Mouse (Mus musculus) left cerebral cortex, postnatal 4 days (tissue): Measurements from ENCODE around the gene Abi2. TPM values are rescaled to one million over a fixed set of nuclear protein-coding genes. Genes with fewer than 3 reads are reported as not detected.

Experiments
- DNase-seq: peaks from one replicate; pipeline ENCODE4 v3.0.0-alpha.2; 2022
- intact Hi-C: fragments of 180-260 bp; cut with DNase I; formaldehyde crosslinking; loops from one replicate; pipeline ENCODE4 v1.15.1; 2025
- total RNA-seq, 2 experiments: library from RNA; stranded (reverse); gene quantifications; 2 replicates each; pipeline ENCODE4 v1.2.3; 2021

Gene Abi2
- total RNA-seq, 2 experiments from 2014 or later: 472 to 486 TPM

DNA sequence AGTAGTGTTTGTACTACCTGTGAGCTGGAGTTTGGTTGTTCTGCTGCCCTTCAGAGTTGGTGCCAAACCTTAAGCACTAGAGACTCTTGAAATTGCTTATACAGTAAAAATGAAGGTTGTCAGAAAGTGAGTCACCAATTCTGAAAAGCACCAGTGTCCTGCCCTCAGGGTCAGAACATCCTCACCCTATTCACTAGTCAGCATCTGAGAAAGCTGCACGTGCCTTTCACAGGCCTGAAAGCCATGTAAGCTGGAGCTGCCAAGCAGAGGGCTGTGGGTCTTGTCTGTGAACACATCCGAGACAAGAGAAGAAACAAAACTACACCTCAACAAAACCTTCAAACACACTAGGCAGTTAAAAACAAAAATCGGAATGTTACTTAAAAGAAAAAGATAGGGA lies 76.2 kb downstream of the Abi2 start:
- no peak for DNase-seq
- intact Hi-C loops: no loop called here

DNA sequence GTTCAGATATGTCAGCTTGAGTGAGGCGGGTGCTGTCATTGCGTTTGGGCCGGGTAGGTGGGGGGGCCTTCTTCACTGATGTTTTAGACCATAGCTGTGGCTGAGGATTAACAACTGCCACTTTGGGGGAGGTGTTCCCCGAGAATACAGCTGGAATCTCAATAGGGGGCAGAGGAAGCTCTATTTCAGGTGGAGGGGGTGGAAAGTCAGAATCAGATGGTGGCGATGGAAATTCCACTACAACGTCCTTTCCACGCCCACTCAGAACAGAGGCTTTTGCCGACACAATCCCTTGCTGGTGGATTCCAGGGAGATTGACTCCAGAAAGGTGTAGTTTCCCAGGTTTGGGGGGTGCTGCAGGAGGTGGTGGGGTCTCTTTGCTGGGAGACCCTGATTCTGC lies 79.2 kb downstream of the Abi2 start:
- no peak for DNase-seq
- intact Hi-C loops: no loop called here

DNA sequence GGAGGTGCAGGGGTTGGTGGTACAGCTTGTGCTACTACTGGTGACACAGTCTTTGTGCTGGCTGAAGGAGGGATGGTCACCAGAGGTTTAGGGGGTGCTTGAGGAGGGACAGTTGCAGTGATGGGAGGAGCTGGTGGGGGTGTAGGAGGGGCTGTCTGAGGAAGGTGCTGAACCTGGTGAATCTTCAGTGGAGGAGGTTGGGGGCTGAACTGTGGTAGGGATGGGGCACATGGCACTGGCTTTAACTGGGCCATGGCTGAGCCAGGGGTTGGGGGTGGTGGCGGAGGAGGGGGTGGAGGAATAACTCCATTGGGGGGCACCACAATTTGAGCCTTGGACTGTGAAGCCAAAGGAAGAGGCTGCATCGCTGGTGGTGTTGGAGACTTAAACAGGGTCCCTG lies 80.2 kb downstream of the Abi2 start:
- intact Hi-C loops: loop anchor here (10.0 kb wide), 1 partner anchor 365 kb away; no protein-coding TSS in a partner anchor
- DNase-seq: no peak

DNA sequence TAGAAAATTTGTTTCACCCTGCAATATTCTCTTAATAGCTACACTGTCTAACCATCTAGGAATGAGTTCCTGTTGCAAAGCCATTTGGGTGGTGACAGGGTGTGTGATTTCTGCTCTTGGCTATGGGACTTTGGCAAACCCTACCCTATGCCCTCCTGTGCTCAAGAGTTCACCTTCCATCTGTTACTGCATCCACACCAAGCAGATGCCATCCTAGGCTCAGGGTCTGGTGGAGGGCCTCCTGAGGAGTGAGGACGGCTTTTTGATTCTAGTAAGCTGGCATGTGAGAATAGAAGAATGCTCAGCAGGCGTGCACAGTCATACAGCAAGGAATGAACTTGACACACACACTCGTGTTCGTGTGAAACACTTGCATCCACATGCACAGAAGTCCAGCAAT lies 81.1 kb downstream of the Abi2 start:
- intact Hi-C loops: loop anchor here (10.0 kb wide), 1 partner anchor 364 kb away; no protein-coding TSS in a partner anchor

DNA sequence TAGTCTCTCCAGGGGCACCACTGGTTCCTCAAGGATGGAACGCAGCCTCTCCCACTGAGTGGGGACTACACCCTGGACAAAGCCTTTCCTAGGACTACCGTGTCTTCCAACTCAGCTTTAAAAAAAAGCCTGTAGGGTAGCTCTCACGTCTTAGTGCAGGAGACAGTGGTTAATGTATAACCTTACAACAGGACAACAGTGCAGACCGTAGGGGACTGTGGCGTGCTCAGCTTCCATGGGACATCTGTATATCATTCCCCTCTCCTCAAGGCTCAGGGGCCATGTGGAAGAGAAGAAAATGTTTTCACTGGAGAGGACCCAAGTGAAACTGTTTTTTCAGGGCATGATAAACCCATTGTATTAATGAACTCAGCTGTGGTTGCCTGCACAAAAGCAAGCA lies 83.0 kb downstream of the Abi2 start:
- intact Hi-C loops: loop anchor here (10.0 kb wide), 1 partner anchor 362 kb away; no protein-coding TSS in a partner anchor
- no peak for DNase-seq

More for the DNA sequence above, 81.1 kb downstream of the Abi2 start:
- DNase-seq: peak; percentile 14

DNA sequence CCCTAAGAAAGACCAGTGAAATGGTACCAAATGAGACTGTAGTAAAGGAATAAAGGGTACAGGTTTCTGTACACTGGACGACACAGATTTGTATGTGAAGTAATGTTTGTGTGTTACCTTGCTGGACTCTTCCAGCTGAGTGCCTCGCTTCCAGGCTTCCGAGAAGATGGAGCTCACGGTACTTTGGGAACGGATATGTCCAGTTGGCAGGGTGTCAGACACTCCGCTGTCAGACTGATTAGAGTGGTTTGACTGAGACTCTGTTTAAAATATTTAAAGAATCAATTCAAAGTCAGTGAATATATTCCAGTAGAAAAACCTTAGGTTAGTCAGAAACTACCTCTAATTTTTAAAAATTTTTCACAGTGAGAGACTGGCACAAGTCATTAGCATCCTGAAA lies 84.0 kb downstream of the Abi2 start:
- intact Hi-C loops: loop anchor here (10.0 kb wide), 1 partner anchor 361 kb away; no protein-coding TSS in a partner anchor
- no peak for DNase-seq

DNA sequence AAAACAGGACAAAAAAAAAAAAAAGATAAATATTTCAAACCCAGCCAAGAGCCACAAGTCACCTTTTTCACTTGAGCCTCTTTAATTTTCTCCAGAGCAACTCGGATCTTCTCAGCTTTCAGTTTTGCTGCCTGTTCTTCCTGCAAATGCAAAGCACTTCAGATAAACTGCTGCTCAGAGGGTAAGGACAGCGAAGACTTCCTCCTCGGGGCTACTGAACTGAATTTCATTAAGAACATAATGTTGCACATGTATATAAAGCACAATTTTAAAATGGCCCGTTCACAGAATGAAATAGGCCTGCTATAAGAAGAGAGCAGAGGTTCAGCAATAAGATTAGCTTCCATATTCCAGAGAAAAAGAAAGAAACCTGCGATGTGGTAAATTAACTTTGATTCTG lies 94.0 kb downstream of the Abi2 start:
- intact Hi-C loops: no loop called here
- no peak for DNase-seq

DNA sequence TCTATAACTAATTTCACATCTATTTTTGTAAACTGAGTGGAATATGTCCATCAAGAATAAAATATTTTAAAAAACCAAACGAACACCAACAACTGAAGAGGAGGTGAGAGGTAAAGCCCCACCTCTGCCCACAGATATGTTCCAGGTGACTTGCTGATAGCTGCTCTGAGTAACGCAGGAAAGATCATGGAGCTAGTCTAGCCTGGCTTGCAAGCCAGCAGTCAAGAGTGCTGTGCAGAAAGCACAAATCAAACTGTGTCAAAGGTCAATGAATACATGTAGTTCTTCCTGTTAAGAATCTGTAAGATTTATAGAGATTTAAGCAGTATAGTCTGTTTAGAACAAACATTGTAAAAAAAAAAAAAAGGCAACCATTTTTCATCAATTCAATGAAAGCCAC lies 101.2 kb downstream of the Abi2 start:
- intact Hi-C loops: no loop called here
- DNase-seq: no peak

DNA sequence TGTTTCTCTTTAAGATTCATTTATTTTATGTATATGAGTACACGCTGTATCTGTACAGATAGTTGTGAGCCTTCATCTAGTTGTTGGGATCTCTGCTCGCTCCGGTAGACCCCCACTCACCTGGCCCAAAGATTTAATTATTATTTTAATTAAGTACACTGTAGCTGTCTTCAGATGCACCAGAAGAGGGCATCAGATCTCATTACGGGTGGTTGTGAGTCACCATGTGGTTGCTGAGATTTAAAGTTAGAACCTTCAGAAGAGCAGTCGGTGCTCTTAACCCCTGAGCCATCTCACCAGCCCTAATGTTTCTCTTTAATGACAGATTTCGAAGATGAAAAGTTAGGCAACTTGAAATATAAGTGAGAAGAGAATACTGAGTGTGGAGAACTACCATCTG lies 120.7 kb downstream of the Abi2 start:
- intact Hi-C loops: no loop called here

DNA sequence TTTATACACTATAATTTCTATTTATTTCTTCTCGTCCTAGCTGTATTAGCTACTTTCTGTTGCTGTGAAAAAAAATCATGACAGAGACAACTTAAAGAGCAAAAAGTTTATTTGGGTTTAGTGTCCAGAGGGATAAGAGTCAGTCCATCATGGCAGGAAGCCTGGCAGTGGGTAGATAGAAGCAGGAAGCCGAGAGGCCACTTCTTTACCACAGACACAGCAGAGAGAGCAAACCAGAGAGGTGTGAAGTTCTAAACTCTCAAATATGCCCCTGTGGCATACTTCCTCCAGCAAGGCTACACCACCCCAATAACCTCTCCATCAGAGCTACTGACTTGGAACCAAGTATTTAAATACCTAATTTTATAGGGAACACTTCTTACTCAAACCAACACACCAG lies 121.2 kb downstream of the Abi2 start:
- intact Hi-C loops: no loop called here
- no peak for DNase-seq

More for the DNA sequence above, 120.7 kb downstream of the Abi2 start:
- DNase-seq: no peak

Other genes starting within 250 kb of the Abi2 start
- 10 to 100 TPM; 28.2 to 31.4 TPM for gene Nbeal1, start 229.0 kb upstream of the Abi2 start, total RNA-seq
- 10 to 100 TPM; 13.6 to 18.1 TPM for gene Cyp20a1, start 66.3 kb upstream of the Abi2 start, total RNA-seq
- gene Raph1, start 157.5 kb downstream of the Abi2 start, total RNA-seq: 100 to 1,000 TPM; 103 to 112 TPM